Mouse (Mus musculus) Patski (cell line): ENCODE results near the gene Spire2. TPM values are rescaled to one million over a fixed set of nuclear protein-coding genes. Genes with fewer than 3 reads are reported as not detected.

Experiments used
- ATAC-seq: fragments of 100-300 bp; one replicate; pipeline ENCODE4 v1.8.0; 2021
- CTCF ChIA-PET: fragments of 350-600 bp; sonication (Branson Sonifier 250); formaldehyde crosslinking; loops from one replicate; lab custom pipeline; 2022; ENCODE audit warnings: inconsistent platforms; lab: Charles Lee
- POLR2A ChIA-PET: fragments of 350-600 bp; sonication (Branson Sonifier 250); formaldehyde crosslinking; loops from one replicate; lab custom pipeline; 2022; ENCODE audit warnings: antibody characterized with exemption, inconsistent platforms; lab: Charles Lee
- DNase-seq: peaks from one replicate; pipeline ENCODE4 v3.0.0-alpha.2; 2011; ENCODE audit warnings: low read depth, low spot score
- H3K27me3 ChIP-seq: fragments of 371-371 bp; one replicate; pipeline ENCODE4 v1.5.1; 2021
- CTCF ChIP-seq: fragments of 100-300 bp; IDR thresholded peaks from one replicate; pipeline ENCODE4 v1.5.1; 2021
- in situ Hi-C: fragments of 300-500 bp; cut with MboI; formaldehyde crosslinking; loops from 3 replicates; pipeline ENCODE4 v1.11.1; 2018; ENCODE audit warnings: low pct_unique_long_range_greater_than_20kb, mixed read lengths
- polyA plus RNA-seq: library from polyadenylated mRNA; unstranded; gene quantifications from one replicate; pipeline ENCODE4 v1.2.3, GENCODE M21; 2021

Spire2 gene
- polyA plus RNA-seq, 1 experiment from 2014 or later = 7.1 TPM

- no peak for DNase-seq
- in situ Hi-C loops = no loop called here
- POLR2A ChIA-PET = interaction anchor here (1.3 kb wide), 1 partner anchor 15 kb away, joined by 3 read pairs; no protein-coding TSS in a partner anchor
- CTCF ChIA-PET = interaction anchor here (0.9 to 1.1 kb wide), 3 partner anchors 12 to 15 kb away, joined by 3 read pairs; partner anchors contain the start of gene Spire2
- H3K27me3 ChIP-seq = no peaks in the 10 kb centered on the region
- TF ChIP-seq CTCF = no peak
- no peak for ATAC-seq
Measured at GRCm38 (mm10) chr8:123345856-123346255, 13.3 kb downstream of the Spire2 start.

- in situ Hi-C loops = no loop called here
- TF ChIP-seq CTCF = no peak
- no peak for DNase-seq
- ChIA-PET POLR2A (no interaction called here), CTCF (interaction anchor here (0.7 kb wide), 1 partner anchor 25 kb away, joined by 4 read pairs; no protein-coding TSS in a partner anchor)
- ATAC-seq = no peak
- no peaks in the 10 kb centered on the region for H3K27me3 ChIP-seq
Measured at GRCm38 (mm10) chr8:123347293-123347692, 14.8 kb downstream of the Spire2 start.

GRCm38 (mm10) chr8:123348237-123348843 is 15.8 kb downstream of the Spire2 start:
- ATAC-seq = no peak
- ChIA-PET CTCF (interaction anchor here (1.1 kb wide), 1 partner anchor 13 kb away, joined by 4 read pairs; no protein-coding TSS in a partner anchor), POLR2A (interaction anchor here (0.9 kb wide), 1 partner anchor 12 kb away, joined by 3 read pairs; no protein-coding TSS in a partner anchor)
- in situ Hi-C loops = no loop called here
- no peaks in the 10 kb centered on the region for H3K27me3 ChIP-seq
- no peak for DNase-seq
- no peak for TF ChIP-seq CTCF

GRCm38 (mm10) chr8:123349073-123349472 is 16.6 kb downstream of the Spire2 start:
- no peaks in the 10 kb centered on the region for H3K27me3 ChIP-seq
- no peak for ATAC-seq
- in situ Hi-C loops = no loop called here
- ChIA-PET CTCF (no interaction called here), POLR2A (no interaction called here)
- TF ChIP-seq CTCF = no peak
- no peak for DNase-seq

GRCm38 (mm10) chr8:123352118-123352517 is 19.6 kb downstream of the Spire2 start:
- in situ Hi-C loops = no loop called here
- no peak for TF ChIP-seq CTCF

GRCm38 (mm10) chr8:123352786-123353185 is 20.3 kb downstream of the Spire2 start:
- POLR2A ChIA-PET = interaction anchor here (0.7 kb wide), 1 partner anchor 36 kb away, joined by 4 read pairs; no protein-coding TSS in a partner anchor
- H3K27me3 ChIP-seq = no peaks in the 10 kb centered on the region
- peak; percentile 83 for TF ChIP-seq CTCF
- ATAC-seq (no peak), DNase-seq (no peak)
- CTCF ChIA-PET = interaction anchor here (0.9 to 1.6 kb wide), 4 partner anchors 17 to 33 kb away, joined by 4 to 7 read pairs (median 4); partner anchors contain the start of gene Spire2
- in situ Hi-C loops = no loop called here

More at GRCm38 (mm10) chr8:123352118-123352517, 19.6 kb downstream of the Spire2 start:
- CTCF ChIA-PET = interaction anchor here (1.2 to 2.0 kb wide), 4 partner anchors 13 to 29 kb away, joined by 3 to 7 read pairs (median 6); no protein-coding TSS in a partner anchor
- H3K27me3 ChIP-seq = no peaks in the 10 kb centered on the region
- DNase-seq (no peak), ATAC-seq (no peak)
- POLR2A ChIA-PET = no interaction called here

- CTCF ChIA-PET = interaction anchor here (0.9 to 1.6 kb wide), 4 partner anchors 17 to 33 kb away, joined by 4 to 7 read pairs (median 4); partner anchors contain the start of gene Spire2
- TF ChIP-seq CTCF = no peak
- H3K27me3 ChIP-seq = no peaks in the 10 kb centered on the region
- no peak for ATAC-seq
- POLR2A ChIA-PET = interaction anchor here (0.7 kb wide), 1 partner anchor 36 kb away, joined by 4 read pairs; no protein-coding TSS in a partner anchor
- no peak for DNase-seq
- in situ Hi-C loops = no loop called here
Measured at GRCm38 (mm10) chr8:123353216-123353615, 20.7 kb downstream of the Spire2 start.

GRCm38 (mm10) chr8:123361082-123361739 is 28.7 kb downstream of the Spire2 start:
- peak; percentile 20 for ATAC-seq
- DNase-seq = no peak
- ChIA-PET CTCF (interaction anchor here (0.8 to 1.9 kb wide), 8 partner anchors 11 to 88 kb away, joined by 3 to 15 read pairs (median 4); partner anchors contain the start of genes Spire2 and Tcf25), POLR2A (interaction anchor here (0.9 to 1.1 kb wide), 2 partner anchors 13 to 16 kb away, joined by 3 read pairs; no protein-coding TSS in a partner anchor)
- in situ Hi-C loops = loop anchor here (5.0 kb wide), 1 partner anchor 39 kb away; no protein-coding TSS in a partner anchor
- no peaks in the 10 kb centered on the region for H3K27me3 ChIP-seq
- TF ChIP-seq CTCF = no peak

GRCm38 (mm10) chr8:123373403-123374238 is 41.1 kb downstream of the Spire2 start, which contains the start of gene Tcf25:
Gene Tcf25, plus strand, starts transcription at chr8:123373753.
- ATAC-seq (peak; percentile 85), DNase-seq (peak; percentile 77)
- H3K27me3 ChIP-seq = no peaks in the 10 kb centered on the region
- in situ Hi-C loops = no loop called here
- no peak for TF ChIP-seq CTCF
- POLR2A ChIA-PET = interaction anchor here (0.6 to 0.8 kb wide), 2 partner anchors 33 to 995 kb away, joined by 3 to 7 read pairs; partner anchors contain the start of gene Mc1r
- CTCF ChIA-PET = interaction anchor here (0.8 to 4.2 kb wide), 3 partner anchors 8 to 70 kb away, joined by 3 to 15 read pairs (median 4); no protein-coding TSS in a partner anchor
